Mouse (Mus musculus) lung, postnatal 36 days (tissue): Measurements from ENCODE around the gene Tex36.

Experiments used
- DNase-seq: peaks from one replicate; pipeline ENCODE4 v3.0.0; 2022; ENCODE audit warnings: mixed read lengths

The Tex36 gene

GRCm38 (mm10) chr7:133583216-133583615 is 18.7 kb downstream of the Tex36 start:
- DNase-seq, result no peak

- no peak for DNase-seq
Observed at GRCm38 (mm10) chr7:133580296-133580640, 21.7 kb downstream of the Tex36 start.

- no peak for DNase-seq
Observed at GRCm38 (mm10) chr7:133579491-133580295, 22.3 kb downstream of the Tex36 start.

GRCm38 (mm10) chr7:133576825-133577224 is 25.1 kb downstream of the Tex36 start:
- no peak for DNase-seq

GRCm38 (mm10) chr7:133576281-133576680 is 25.7 kb downstream of the Tex36 start:
- DNase-seq, result no peak

GRCm38 (mm10) chr7:133571927-133572326 is 30.0 kb downstream of the Tex36 start:
- DNase-seq, result no peak

GRCm38 (mm10) chr7:133569194-133569880 is 32.6 kb downstream of the Tex36 start:
- no peak for DNase-seq

GRCm38 (mm10) chr7:133564600-133564999 is 37.4 kb downstream of the Tex36 start:
- no peak for DNase-seq

- no peak for DNase-seq
Observed at GRCm38 (mm10) chr7:133563175-133563824, 38.7 kb downstream of the Tex36 start.

GRCm38 (mm10) chr7:133555786-133556492 is 46.0 kb downstream of the Tex36 start:
- DNase-seq, result peak; percentile 12

- DNase-seq, result no peak
Observed at GRCm38 (mm10) chr7:133552306-133552991, 49.5 kb downstream of the Tex36 start.

GRCm38 (mm10) chr7:133551000-133551399 is 51.0 kb downstream of the Tex36 start:
- no peak for DNase-seq

- no peak for DNase-seq
Observed at GRCm38 (mm10) chr7:133548434-133548833, 53.5 kb downstream of the Tex36 start.

GRCm38 (mm10) chr7:133545631-133546030 is 56.3 kb downstream of the Tex36 start:
- DNase-seq, result no peak

GRCm38 (mm10) chr7:133544966-133545365 is 57.0 kb downstream of the Tex36 start:
- DNase-seq, result no peak

- DNase-seq, result no peak
Observed at GRCm38 (mm10) chr7:133543131-133543530, 58.8 kb downstream of the Tex36 start.

- no peak for DNase-seq
Observed at GRCm38 (mm10) chr7:133537366-133537765, 64.6 kb downstream of the Tex36 start.
